Mouse (Mus musculus) brown adipose tissue, adult 24 weeks (tissue): ENCODE measurements around the gene Gm13695. TPM values are rescaled to one million over a fixed set of nuclear protein-coding genes. Genes with fewer than 3 reads are reported as not detected.
"Not testable (repeated sequence)": the region's sequence is repeated elsewhere in the genome, so short reads cannot be mapped to it uniquely, and the experiment has no call there.

Experiments used
- H3K27ac ChIP-seq: fragments of 200-500 bp; replicated peaks from 2 replicates; pipeline ENCODE4 v1.5.1; 2012; ENCODE audit warnings: low read depth, mild to moderate bottlenecking, low read length
- H3K4me1 ChIP-seq: fragments of 200-500 bp; 2 replicates; pipeline ENCODE4 v1.6.1; 2012; ENCODE audit warnings: low read length, mixed read lengths; ENCODE audit not compliant: control insufficient read depth, insufficient read depth, insufficient read length
- H3K4me3 ChIP-seq: fragments of 200-500 bp; 2 replicates; pipeline ENCODE4 v1.5.1; 2012; ENCODE audit warnings: low read depth, mild to moderate bottlenecking, low read length, moderate library complexity; ENCODE audit not compliant: insufficient read depth
- polyA plus RNA-seq: library from polyadenylated mRNA; stranded (reverse); fragments of >200 nt; gene quantifications from 2 replicates; pipeline ENCODE4 v1.2.4, GENCODE M21; 2012; ENCODE audit not compliant: missing spikeins, insufficient read depth, insufficient read length

The Gm13695 gene
- polyA plus RNA-seq = 0.67 TPM in 1 of 2 replicates, not detected in the other

GRCm38 (mm10) chr2:83967013-83967412 lies at the start of gene Gm13695:
Gene Gm13695 (plus strand): TSS chr2:83967313.
- H3K27ac ChIP-seq, H3K4me3 ChIP-seq, H3K4me1 ChIP-seq: not testable (repeated sequence)

GRCm38 (mm10) chr2:83929478-83930088 lies 37.5 kb upstream of the Gm13695 start:
- Histone ChIP-seq H3K4me3 (no peak overlapping the region), H3K4me1 (no peaks in the 10 kb centered on the region)

GRCm38 (mm10) chr2:83940931-83941361 lies 26.2 kb upstream of the Gm13695 start, which contains the start of gene Zswim2:
Gene Zswim2 (minus strand): TSS chr2:83941228.
- Histone ChIP-seq H3K4me1 (no peaks in the 10 kb centered on the region; the same call in 1 of the 2 replicates), H3K27ac (no peak within 1 kb of the TSS), H3K4me3 (no peak within 1 kb of the TSS)

More at GRCm38 (mm10) chr2:83929478-83930088, 37.5 kb upstream of the Gm13695 start:
- no peak overlapping the region for H3K27ac ChIP-seq

GRCm38 (mm10) chr2:83941378-83941777 lies 25.7 kb upstream of the Gm13695 start:
- H3K4me3 ChIP-seq = no peak overlapping the region
- H3K4me1 ChIP-seq = no peaks in the 10 kb centered on the region; the same call in 1 of the 2 replicates

GRCm38 (mm10) chr2:83941792-83942191 lies 25.3 kb upstream of the Gm13695 start:
- H3K27ac ChIP-seq = no peak overlapping the region
- no peaks in the 10 kb centered on the region; the same call in 1 of the 2 replicates for H3K4me1 ChIP-seq
- no peak overlapping the region for H3K4me3 ChIP-seq

More at GRCm38 (mm10) chr2:83941378-83941777, 25.7 kb upstream of the Gm13695 start:
- no peak overlapping the region for H3K27ac ChIP-seq

- H3K4me1 ChIP-seq, H3K4me3 ChIP-seq, H3K27ac ChIP-seq: not testable (repeated sequence)
Measured at GRCm38 (mm10) chr2:83955393-83955792, 11.7 kb upstream of the Gm13695 start, which contains the start of gene Gm13698. Gene Gm13698 (plus strand): TSS chr2:83955693.

GRCm38 (mm10) chr2:83961203-83961602 lies 5.9 kb upstream of the Gm13695 start, which contains the start of gene Gm13693:
Gene Gm13693 (plus strand): TSS chr2:83961503.
- not testable (repeated sequence) for H3K4me3 ChIP-seq, H3K4me1 ChIP-seq, H3K27ac ChIP-seq

- H3K27ac ChIP-seq, H3K4me3 ChIP-seq, H3K4me1 ChIP-seq: not testable (repeated sequence)
Measured at GRCm38 (mm10) chr2:83972823-83973222, 5.7 kb downstream of the Gm13695 start, which contains the start of gene Gm13696. Gene Gm13696 (plus strand): TSS chr2:83973123.

- not testable (repeated sequence) for H3K4me3 ChIP-seq, H3K4me1 ChIP-seq, H3K27ac ChIP-seq
Measured at GRCm38 (mm10) chr2:83978633-83979032, 11.5 kb downstream of the Gm13695 start, which contains the start of gene Gm13694. Gene Gm13694 (plus strand): TSS chr2:83978933.

GRCm38 (mm10) chr2:83984443-83984842 lies 17.3 kb downstream of the Gm13695 start, which contains the start of gene Gm13697:
Gene Gm13697 (plus strand): TSS chr2:83984743.
- not testable (repeated sequence) for H3K4me1 ChIP-seq, H3K27ac ChIP-seq, H3K4me3 ChIP-seq

GRCm38 (mm10) chr2:83990253-83990652 lies 23.1 kb downstream of the Gm13695 start, which contains the start of gene Gm13691:
Gene Gm13691 (plus strand): TSS chr2:83990553.
- H3K4me1 ChIP-seq, H3K4me3 ChIP-seq, H3K27ac ChIP-seq: not testable (repeated sequence)

GRCm38 (mm10) chr2:83993639-83994255 lies 26.6 kb downstream of the Gm13695 start:
- H3K27ac ChIP-seq, H3K4me1 ChIP-seq, H3K4me3 ChIP-seq: not testable (repeated sequence)

GRCm38 (mm10) chr2:83994526-83994925 lies 27.4 kb downstream of the Gm13695 start:
- not testable (repeated sequence) for H3K4me1 ChIP-seq, H3K27ac ChIP-seq, H3K4me3 ChIP-seq

GRCm38 (mm10) chr2:84008913-84009312 lies 41.8 kb downstream of the Gm13695 start:
- Histone ChIP-seq H3K4me1 (peaks cover 2% of the 10 kb centered on the region), H3K27ac (no peak overlapping the region), H3K4me3 (no peak overlapping the region)

- peaks cover 2% of the 10 kb centered on the region for H3K4me1 ChIP-seq
- H3K27ac ChIP-seq = no peak overlapping the region
- H3K4me3 ChIP-seq = no peak overlapping the region
Measured at GRCm38 (mm10) chr2:84009818-84010217, 42.7 kb downstream of the Gm13695 start.
